Mouse (Mus musculus) adrenal gland, postnatal 10 days (tissue): ENCODE data around the gene Ube2e2. TPM values are rescaled to one million over a fixed set of nuclear protein-coding genes. Genes with fewer than 3 reads are reported as not detected.
"Not testable (repeated sequence)": the region's sequence is repeated elsewhere in the genome, so short reads cannot be mapped to it uniquely, and the experiment has no call there.

ENCODE experiments used
- DNase-seq: peaks from one replicate; pipeline ENCODE4 v3.0.0; 2021; ENCODE audit warnings: mixed read lengths
- total RNA-seq, 2 experiments: library from RNA; stranded (reverse); gene quantifications; 2 replicates each; pipeline ENCODE4 v1.2.3; 2021

The Ube2e2 gene
- total RNA-seq, 2 experiments from 2014 or later, result 46.1 to 55.3 TPM

DNA sequence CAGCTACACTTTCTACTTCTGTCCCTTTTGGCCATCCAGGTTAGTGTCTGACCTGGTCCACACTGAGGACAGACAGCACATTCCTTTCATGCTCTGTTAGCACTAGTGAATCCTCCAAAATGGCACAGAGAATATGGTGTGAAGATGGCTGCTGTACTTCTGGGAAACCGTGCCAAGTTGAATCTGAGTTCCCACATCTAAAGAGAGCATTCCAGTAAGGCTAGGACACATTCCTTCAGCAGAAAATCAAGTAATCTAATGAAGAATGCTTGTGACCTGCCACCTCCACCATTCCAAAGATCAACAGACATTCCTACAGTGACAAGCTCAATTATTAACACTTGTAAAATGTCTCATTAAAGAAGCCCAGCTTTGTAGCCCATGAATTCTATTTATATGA, 265.9 kb downstream of the Ube2e2 start:
- no peak for DNase-seq

GRCm38 (mm10) chr14:18618603-18619002, 275.5 kb downstream of the Ube2e2 start:
- no peak for DNase-seq

DNA sequence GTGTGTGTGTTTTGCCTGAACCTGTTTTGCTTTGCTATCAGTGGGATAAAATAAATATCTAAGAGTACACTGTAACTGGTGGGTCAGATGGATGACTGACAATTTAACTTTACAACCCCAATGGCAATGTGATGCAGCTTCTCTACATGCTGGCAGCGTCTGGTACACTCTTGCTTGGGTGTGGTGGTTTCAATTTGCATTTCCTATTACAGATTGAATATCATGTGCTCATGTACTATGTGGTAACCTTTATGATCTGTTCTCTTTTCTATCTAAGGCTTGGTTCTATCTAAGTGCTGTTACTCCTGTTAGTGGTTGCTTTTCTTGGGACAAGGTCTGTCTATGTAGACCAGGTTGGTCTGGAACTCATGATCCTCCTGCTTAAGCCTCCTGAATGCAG, 292.1 kb downstream of the Ube2e2 start:
- DNase-seq, result no peak

- DNase-seq, result no peak
Observed at GRCm38 (mm10) chr14:18586239-18587034, 307.6 kb downstream of the Ube2e2 start.

DNA sequence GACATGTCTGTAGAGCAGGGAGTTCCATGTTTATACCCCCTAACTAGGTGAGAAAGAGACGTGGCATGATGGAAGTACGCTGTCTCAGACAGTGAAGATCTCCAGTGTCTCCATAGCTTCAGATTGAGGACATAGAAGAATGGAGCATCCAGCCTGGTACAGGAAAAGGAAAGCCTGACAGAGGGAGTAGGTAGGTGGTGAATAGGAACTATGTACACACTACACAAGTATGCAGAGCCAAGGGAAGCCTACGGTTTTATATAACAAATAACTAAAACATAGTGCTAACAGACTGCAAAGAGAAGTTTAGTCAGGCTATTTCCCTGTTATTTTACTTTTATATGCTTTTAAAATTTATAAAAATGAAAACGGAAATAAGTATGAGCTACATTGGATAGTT, 312.3 kb downstream of the Ube2e2 start:
- no peak for DNase-seq

DNA sequence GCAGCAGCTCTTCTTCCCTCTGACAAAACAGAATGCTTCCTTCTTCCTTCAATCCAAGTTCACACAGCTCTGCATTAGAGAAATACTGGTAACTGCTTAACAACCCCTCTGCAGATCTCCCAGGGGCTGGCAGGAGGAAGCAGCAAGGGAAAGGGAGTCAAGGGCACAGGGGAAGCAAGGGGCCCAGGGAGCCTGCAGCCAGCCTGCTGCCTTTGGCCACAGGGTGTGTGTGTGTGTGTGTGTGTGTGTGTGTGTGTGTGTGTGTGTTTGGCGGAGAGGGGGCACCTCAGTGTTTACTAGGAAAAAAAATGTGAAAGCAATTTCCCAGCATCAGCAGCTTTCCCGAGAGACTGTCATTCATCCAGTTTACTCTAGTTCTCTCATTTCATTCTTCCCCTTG, 319.3 kb downstream of the Ube2e2 start:
- DNase-seq, result no peak

DNA sequence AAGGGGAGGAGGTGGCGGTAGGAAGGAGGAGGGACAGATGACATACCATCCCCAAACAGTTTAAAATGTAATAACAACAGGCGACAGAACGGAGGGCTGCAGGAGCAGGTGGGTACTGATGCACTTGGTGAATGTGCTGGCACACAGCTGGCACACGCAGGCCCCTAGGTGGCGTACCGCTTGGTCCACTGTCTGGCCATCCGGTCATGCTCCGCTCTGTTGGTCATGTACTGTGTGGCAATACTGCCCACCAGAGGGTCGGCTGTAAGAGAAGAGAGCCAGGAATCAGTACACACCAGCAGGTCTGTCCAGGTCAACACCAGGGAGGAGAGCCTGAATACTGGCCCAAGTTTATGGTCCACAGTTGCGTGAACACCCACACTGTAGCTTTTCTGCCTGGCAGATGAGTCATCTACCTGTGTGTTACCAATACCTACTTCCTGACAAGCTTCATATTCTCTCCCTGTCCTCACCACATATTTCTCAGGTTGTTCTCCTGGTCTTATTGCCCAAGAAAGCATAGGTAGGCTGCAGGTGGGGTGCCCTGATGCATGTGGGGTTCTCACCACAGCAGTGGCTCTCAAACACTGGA, 319.8 kb downstream of the Ube2e2 start:
- DNase-seq, result no peak

GRCm38 (mm10) chr14:18573286-18573956, 320.6 kb downstream of the Ube2e2 start:
- no peak for DNase-seq

DNA sequence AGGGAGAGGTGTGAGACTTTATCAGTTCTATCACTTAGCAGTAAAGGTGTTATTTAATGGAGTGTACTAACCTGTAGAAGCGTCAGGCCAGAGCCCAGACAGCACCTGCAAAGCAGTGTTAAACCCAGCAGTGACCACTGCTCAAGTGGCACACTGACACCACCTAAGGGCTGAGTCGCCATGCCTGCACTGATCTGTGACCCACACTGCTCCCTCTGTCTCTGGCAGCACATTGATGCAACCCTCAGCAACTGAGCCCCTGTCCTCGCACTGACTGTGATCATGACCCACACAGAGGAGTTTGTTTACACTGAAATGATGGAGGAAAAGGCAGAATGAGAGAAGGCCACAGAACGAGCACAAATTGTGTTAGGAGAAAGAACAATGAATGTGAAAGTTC, 321.2 kb downstream of the Ube2e2 start:
- no peak for DNase-seq

DNA sequence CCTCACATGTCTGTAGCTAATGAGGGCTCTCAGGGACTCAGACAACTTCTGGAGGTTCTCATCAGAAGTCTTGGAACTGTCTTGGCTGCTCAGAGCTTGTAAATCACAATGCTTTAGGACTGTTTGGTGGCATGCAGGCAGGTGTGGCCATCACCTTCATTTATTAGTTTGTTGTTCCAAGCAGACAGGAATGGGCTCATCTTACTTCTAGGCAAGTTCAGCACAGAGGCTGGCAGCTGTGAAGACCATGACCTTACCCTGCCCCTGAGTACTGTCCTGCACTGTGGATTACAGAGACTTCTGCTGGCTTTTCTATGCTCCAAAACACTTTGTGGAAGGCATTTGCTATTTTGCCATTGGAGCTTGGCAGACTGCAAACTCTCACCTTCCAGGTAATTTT, 324.5 kb downstream of the Ube2e2 start:
- DNase-seq, result no peak

GRCm38 (mm10) chr14:18564999-18565398, 329.1 kb downstream of the Ube2e2 start:
- not testable (repeated sequence) for DNase-seq

- no peak for DNase-seq
Observed at GRCm38 (mm10) chr14:18555287-18555686, 338.8 kb downstream of the Ube2e2 start.

- DNase-seq, result no peak
Observed at GRCm38 (mm10) chr14:18554627-18554988, 339.5 kb downstream of the Ube2e2 start.

DNA sequence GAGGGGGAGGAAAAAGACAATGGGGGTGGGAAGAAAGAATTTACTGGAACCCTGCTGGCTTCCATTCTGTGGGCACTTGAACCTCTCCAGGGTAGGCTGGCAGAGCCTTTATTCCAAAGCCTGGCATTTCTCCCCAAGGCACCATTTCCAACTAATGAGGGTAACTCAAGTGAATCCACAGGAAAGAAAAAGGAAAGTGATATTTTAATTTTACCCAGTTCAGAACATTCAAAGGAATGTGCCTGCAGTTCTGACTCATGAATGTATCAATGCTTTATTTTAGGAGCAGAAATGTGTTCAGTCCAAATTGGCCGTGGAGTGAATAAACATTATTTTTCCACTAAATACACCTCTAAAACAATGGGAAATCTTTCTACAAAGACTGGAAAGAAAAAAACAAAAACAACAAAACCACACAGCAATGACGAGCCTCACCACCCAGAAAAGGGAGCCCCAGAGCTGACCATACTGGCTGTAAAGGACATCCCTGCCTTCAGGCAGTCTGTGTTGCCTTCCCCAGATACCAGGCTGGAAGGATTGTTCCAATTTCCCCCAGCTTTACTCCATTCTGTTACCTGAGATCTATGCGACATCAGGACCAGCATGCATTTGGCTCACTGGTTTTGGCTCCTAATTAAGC, 340.0 kb downstream of the Ube2e2 start:
- DNase-seq, result no peak

DNA sequence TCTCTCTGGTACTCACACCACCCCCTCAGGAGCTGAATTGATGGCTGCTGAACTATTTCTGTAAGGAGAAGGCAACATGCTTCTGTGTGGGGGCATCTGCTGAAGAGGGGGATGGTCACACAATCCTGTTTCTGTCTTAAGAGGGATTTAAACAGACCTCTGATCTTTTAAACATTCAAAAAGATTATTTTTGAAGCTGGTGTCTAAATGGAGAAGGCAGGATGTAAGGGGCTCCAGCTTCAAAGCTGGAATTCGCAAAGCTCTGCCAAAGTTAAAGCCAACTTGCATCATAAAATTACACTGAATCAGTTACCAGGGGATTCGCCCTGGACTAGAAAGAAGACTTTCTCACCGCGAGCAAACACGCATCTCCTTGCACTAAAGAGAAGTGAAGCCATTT, 346.5 kb downstream of the Ube2e2 start:
- no peak for DNase-seq

DNA sequence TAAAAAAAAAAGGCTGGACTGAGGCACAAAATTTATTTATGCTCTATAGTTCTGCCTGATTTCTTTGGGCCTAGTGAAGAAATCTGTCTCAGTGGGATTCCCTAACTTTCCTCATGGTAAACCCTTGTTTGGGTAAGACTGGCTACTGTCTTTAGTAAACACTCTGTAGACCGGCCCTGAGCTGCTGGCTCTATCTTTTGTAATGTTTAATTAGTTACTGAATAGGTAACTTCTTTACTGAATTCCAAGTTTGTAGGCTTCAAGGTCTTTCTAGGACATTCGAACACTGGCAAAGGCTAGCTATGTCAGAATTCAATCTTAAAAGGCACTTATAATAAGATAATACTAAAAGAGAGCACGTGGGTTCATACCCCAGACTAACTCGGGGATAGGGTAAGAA, 355.0 kb downstream of the Ube2e2 start:
- DNase-seq, result not testable (repeated sequence)

- DNase-seq, result no peak
Observed at GRCm38 (mm10) chr14:18530899-18531298, 363.2 kb downstream of the Ube2e2 start.

DNA sequence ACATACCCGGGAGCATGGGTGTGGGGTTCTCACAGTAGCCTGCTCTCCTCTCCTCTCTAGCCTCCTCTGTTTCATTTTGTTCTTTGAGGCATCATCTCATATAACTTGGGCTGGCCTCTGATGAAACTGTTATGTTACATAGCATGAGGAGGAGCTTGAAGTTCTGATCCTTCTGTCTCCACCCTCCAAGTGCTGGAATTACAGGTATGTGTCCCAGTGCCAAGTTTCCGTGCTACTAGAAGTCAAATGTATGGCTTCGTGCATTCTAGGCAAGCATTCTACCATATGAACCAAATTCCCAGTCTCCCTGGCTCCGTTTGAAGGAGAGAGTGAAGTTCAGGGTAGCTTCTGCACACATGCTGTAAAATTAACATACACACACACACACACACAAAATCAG, 363.6 kb downstream of the Ube2e2 start:
- DNase-seq, result no peak
